Mouse (Mus musculus): ENCODE results near the gene Tfcp2l1. TPM values are rescaled to one million over a fixed set of nuclear protein-coding genes. Genes with fewer than 3 reads are reported as not detected.
A peak's percentile ranks its signal among the peaks of the same experiment; 100 is the strongest.

Tfcp2l1 gene
- total RNA-seq, 2 experiments from 2014 or later = 0.83 to 0.95 TPM

- no peak for DNase-seq
These were observed 31.0 kb downstream of the Tfcp2l1 start for GRCm38 (mm10) chr1:118658716-118659115.

DNA sequence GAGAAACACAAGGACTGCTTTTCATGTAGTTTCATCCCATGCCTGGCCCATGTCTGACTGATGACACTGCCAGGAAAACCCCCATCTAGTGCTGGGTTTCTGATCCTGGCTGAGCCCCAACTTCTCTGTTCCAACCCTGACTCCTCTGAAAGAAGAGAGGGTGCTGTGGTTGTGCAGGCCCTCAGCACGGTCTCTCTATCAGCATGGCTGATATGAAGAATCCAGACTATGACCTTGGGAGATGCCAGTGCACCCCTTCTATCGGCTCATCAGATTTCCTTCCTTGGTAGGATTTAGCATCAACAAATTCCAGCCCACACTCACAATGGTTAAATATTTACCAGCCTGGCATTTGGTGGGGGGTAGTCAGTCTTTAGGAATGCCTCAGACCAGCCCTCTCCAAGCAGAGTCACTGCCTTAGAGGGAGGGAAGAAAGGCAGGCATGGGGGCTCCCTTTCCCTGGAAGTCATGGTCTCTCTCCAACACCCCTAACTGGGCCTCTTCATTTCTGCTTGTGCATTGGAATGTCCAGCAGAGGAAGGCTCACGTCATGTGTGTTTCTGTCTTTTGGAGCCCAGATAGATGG is 33.2 kb downstream of the Tfcp2l1 start:
- no peak for DNase-seq

- no peak for DNase-seq
These were observed 35.3 kb downstream of the Tfcp2l1 start for GRCm38 (mm10) chr1:118663062-118663461.

DNA sequence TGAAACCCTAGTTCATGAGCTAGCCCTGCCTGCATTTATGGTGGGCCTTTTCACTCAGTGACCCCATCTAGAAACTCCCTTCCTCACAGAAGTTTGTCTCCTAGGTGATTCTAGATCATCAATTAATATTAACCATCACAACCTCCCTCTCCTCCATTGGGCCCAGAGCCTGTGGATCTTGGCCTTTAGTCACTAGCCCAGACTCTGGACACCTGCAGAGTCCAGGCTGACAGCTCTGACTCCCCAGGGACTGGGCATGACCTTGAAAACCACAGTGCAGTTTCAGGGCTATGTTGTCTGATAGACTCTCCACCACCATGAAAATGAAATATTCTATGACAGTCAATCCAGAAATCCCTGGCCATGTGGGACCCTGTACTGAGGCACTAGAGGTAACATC is 39.8 kb downstream of the Tfcp2l1 start:
- DNase-seq = no peak

GRCm38 (mm10) chr1:118672196-118672595 is 44.5 kb downstream of the Tfcp2l1 start:
- DNase-seq = no peak

DNA sequence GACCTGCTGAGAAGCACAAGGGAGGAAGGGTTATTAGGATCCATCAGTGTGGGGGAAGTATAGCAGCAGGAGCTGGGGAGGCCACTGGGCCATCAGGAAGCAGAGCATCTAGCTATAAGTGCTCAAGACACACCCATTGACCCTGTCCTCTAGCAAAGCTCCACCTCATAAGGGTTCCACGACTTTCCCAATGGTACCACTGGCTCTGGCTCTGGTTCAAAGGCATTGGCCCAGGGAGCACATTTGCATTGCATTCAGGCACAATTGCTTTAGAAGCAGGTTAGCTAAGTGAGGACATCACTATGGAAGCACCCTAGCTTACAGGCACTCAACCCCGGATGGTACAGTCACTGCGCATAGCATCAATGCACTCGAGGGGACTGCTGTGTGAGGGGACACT is 46.4 kb downstream of the Tfcp2l1 start:
- no peak for DNase-seq

DNA sequence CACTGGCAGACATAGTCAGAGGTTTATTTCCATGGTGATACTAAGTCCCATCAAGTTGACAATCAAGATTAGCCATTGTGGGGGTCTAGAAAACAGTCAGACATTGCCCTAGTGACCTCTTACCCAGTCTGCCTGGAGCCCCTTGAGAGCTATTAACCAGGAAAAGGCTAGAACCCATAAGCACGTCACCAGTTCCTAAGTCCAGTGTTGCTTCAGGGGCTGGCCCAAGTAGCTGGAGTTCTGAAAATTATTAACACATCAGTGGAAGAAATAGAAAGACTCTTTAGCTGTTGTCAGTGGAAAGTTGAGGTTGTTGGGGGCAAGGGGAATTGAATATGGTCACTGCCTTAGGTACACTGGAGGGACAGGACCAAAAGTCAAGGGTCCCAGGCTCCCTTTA is 54.2 kb downstream of the Tfcp2l1 start:
- no peak for DNase-seq

GRCm38 (mm10) chr1:118683686-118684085 is 55.9 kb downstream of the Tfcp2l1 start:
- no peak for DNase-seq

DNA sequence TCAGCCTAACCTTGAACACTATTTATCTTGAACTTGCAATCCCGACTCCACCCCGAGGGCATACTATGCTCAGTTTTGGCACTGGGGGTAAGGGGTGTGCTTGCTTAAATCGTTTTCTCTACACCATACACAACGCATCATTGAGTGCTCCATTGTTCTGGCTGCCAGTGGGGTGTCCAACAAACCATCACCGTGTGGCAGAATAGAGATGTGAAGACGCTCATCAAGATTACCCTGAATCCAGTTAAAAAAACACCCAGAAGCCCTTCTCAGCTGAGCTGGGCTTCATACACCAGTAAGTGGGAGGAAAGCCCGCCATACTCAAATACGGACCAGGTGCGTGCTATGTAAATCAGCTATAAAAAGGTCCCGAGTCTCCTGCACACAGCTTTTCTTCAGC is 60.0 kb downstream of the Tfcp2l1 start:
- no peak for DNase-seq

GRCm38 (mm10) chr1:118689830-118690229 is 62.1 kb downstream of the Tfcp2l1 start:
- DNase-seq = no peak

- peak; percentile 42 for DNase-seq
These were observed 66.7 kb downstream of the Tfcp2l1 start for GRCm38 (mm10) chr1:118694436-118694835.

DNA sequence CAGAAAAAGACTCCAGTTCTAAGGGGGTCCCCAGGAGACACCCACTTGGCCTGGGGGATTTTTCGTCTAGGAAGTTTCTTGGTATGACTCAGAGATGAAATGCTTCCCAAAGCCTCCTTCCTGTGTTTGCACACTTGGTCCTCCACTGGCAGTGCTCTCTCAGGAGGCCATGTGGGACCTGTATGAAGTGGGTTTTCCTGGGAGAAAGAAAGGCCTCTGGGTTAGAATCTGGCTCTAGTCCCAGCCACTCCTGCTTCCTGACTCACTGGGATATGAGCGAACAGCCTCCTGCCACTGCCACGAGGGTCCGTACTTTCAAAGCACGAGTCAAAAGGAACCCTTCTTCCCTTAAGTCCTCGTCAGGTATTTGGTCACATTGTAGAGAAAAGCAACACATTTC is 70.2 kb downstream of the Tfcp2l1 start:
- no peak for DNase-seq

- no peak for DNase-seq
These were observed 71.6 kb downstream of the Tfcp2l1 start for GRCm38 (mm10) chr1:118699118-118699890.

DNA sequence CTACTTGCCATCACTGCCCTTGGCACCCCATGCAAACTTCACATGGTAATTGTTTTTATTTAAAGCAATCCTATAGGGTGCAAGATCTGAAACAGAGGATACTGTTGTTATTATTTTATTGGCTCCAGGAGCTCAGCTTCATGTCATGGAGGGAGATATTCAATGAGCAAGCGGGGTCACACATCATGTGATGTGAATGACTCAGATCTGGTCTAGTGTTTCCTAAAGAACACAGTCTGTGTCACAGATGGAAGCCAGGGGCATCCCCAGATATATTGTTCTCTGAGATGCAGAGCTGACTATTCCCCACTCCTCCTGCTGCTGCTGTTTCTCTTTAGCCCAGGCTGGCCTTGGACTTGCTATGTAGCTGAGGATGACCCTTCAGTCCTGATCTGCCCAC is 72.2 kb downstream of the Tfcp2l1 start:
- no peak for DNase-seq

GRCm38 (mm10) chr1:118711606-118712005 is 83.9 kb downstream of the Tfcp2l1 start:
- DNase-seq = no peak

DNA sequence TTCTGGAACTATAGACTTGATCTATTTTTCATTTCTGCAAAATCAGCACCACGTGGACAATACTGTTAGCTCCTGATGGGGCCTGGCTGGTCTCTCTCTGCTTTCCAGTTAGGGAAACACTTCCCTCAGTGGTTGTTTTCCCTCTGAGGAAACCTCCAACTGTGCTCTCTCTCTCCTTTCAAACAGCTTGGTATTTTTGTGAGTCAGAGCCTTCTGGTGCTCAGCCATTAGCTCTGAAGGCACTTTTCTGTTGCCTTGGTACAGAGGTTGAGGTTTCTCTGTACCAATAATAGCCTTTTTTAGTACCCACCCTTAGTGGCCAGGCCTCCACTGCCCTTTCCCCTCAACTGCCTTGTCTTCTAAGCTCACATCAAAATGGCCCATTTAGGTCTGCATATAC is 88.5 kb downstream of the Tfcp2l1 start:
- no peak for DNase-seq

DNA sequence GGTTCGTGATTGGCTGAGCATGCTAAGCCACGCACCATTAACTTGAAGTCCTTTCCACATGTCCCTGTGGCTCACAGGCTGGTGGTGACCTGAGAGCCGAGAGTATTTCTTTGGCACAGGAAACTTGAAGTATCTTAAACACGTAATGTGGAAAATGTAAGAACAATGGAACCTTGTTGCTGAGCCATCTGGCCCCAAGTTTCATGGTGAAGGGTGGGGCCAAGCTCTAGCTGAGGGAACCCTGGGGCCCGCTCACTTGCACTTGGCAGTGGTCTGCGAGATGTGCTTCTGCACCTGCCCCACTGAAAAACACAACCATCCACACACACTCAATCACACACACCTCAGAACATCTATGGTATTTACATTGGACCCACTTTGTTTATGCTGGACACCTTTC is 90.3 kb downstream of the Tfcp2l1 start:
- DNase-seq = peak; percentile 7

DNA sequence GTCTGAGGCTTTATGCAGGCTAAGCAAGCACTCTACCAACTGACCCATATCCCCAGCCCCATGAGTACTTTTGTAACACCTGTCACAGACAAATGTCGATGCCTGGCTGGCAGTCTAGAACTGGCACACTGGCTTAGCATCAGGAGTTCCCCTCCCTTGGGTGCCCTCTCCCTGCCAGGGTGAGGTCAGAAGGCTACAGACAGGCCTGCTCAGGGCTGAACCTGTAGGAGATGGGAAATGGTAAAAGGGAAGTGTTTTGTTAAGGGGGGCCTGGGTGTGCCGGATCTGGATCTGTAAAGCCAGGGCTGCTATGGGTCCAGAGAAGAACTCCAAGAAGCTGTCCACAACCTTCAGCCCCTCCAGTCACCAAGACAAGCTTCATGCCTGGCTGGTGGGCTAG is 92.0 kb downstream of the Tfcp2l1 start:
- no peak for DNase-seq

- DNase-seq = no peak
These were observed 92.8 kb downstream of the Tfcp2l1 start for GRCm38 (mm10) chr1:118720474-118721095.

- no peak for DNase-seq
These were observed 99.3 kb downstream of the Tfcp2l1 start for GRCm38 (mm10) chr1:118727075-118727474.

- no peak for DNase-seq
These were observed 101.1 kb downstream of the Tfcp2l1 start for GRCm38 (mm10) chr1:118728796-118729195.
